Mouse (Mus musculus) lung, postnatal 36 days (tissue): ENCODE measurements around the gene Rbm19.

Source experiments
- DNase-seq: peaks from one replicate; pipeline ENCODE4 v3.0.0; 2022; ENCODE audit warnings: mixed read lengths

Gene Rbm19

DNA sequence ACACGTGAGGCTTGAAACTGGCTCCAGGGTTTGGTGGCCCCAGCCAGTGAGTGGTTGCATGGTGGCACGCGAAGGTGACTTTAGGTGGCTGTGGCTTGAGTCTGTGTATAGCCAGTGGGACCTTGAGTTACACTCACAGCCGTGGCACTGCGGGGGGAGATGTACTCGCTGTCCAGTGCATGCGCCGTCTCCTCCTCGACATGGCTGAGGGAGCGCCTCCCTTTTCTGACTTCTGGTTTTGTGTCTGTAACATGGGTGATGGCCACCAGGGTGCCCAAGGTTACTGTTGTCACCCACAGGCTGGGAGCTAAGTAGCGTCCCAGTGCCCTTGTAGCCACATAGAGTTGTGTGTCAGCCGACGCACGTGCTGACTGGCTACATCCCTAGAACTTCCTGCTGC lies 19.1 kb downstream of the Rbm19 start:
- no peak for DNase-seq

DNA sequence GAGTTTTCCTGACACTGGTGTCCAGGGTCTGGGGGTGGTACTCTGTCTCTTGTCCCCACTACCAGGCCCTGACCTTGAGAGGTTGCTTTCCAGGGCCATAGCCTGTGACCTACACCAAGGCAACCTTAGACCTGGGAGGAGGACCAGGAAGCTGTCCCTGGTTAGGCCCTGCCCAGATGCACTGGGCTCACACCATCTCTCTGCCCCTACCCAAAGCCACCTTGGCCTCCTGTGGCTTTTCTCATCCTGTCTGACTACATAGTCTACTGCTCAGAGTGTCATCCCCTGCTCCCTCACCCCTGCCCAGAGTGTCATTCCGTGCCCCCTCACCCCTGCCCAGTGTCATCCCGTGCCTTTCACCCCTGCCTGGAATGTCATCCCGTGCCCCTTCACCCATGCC lies 19.6 kb downstream of the Rbm19 start:
- no peak for DNase-seq

DNA sequence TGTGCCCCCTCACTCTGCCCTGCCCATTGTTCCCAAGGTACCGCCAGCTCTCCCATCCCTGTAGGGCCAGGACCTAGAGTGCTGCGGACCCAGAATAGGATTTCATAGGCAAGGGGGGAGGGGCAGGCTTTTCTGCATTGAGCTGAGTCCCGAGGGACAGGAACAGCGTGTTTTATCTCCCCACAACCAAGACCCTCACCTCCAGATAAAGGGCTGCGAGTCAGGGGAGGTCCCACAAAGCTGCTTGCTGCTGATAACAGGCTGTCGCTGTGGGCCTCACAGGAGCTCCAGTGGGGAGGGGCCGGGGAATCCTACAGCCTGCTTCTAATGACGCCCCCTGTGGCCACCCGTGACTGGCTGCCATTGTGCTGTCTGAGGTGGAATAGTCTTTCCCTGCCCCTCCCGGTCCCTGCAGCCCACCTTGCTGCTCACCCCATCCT lies 20.0 kb downstream of the Rbm19 start:
- DNase-seq = no peak

DNA sequence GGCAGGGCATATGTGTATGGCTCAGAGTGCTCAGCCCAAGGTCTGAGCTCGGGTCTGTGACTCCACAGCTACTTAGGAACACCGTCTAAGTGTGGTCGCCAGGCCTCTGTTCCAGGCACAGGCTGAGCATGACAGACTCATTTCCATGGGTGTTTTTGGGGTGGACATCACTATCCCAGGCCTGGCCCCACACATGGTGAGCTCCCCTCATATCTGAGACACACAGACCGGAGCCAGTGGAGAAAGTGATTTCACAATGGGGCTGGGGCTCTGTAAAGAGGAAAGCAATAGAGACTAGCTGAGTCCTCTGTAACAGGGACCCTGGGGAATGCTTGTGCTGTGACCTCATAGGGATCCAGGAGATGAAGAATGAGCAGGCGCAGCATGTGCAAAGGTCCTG lies 20.8 kb downstream of the Rbm19 start:
- DNase-seq = no peak

DNA sequence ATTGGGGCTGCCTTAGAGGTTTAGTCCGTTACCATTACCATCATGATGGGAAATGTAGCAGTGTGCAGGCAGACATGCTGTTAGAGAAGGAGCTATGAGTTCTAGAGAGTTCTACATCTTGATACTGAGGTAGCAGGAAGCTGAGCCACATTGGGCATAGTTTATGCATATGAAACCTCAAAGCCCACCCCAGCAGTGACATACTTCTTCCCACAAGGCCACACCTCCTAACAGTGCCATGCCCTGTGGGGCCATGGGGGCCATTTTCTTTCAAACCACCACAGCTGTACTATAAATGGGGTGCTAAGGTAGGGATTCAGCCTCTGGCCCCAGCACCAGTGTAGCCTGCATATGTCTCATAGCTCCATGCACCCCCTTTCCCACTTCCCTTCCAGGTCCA lies 21.6 kb downstream of the Rbm19 start:
- DNase-seq = no peak

DNA sequence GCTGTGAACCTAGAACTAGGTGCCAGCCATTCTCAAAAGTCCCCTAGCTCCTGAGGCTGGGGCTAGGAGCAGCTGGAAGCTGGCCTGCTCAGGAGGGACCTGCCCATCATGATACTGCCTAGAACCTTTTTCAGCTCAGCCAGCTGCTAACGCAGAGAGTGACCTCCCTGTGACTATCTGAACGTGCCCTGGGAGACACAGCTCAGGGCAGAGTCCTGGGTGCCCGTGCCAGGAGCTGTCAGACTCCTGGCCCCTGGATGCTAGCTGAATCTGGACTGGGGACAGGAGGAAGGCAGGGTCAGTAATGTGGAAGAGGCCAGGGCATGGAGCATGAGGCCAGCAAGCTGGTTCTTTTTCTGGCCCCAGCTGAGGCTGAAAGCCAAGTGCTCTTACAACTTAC lies 22.1 kb downstream of the Rbm19 start:
- no peak for DNase-seq

DNA sequence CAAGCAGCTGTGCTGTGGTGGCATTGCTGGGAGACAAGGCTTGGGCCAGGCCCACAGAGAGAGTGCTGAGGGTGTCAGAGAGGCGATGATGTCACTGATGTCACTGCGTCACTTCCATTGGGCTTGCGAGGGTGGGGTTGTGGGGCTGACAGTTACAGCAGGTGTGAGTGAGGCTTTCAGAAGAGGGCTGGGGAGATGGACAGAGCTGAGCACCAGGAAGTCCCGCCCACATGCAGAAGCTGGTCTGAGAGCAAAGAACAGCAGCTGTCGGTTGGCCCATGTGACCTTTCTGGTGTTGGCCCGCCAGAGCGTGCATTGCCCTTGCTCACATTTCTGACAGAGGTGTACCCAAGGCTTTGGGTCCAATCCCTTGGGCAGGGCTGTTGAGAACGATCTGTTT lies 23.0 kb downstream of the Rbm19 start:
- DNase-seq = peak; percentile 21

DNA sequence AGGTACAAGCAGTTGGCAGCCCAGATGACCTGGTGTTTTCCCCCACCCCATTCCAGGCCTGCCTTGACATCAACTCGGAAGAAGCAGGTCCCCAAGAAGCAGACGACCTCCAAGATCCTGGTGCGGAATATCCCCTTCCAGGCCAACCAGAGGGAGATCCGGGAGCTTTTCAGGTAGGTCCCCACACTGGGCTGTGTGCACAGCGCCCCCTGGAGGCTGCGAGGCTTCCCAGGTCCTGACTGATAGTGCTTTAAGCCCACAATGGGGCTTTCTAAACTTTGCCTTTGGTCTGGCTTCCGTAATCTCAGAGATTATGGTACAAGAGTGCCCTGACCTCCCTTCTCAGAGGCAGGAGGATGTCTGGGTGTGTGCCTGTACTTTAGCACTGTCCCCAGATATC lies 27.7 kb downstream of the Rbm19 start:
- DNase-seq = no peak

DNA sequence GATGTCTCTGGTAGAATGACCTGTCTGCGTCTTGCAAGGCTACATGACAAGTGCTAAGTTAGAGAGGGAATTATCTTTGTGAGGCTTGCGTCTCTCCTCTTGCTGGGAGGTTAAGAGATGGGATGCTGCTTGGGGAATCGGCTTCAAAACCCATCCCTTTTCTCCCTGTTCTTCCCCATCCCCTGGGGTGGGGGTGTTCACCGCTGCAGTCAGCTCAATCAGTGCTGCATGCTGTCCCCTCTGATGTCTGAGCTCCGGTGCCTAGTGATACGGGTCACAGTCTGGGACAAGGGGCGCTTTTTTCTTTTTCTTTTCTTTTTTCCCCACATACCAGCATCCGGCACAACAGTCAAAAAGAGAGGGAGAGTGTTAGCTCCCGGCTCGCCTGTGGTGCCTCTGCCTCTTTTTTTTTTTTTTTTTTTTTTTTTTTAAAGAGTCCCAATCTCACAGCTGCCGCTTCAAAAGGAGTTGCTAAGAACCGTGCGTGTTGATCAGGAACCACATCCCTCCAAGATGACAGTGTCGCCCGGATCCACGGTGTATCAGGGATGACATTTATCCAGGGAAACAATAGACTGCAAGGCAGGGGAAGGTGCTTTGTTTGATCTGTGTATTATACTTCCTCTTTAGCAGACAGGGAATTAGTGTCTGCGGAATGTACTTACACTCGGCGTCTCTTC lies 29.2 kb downstream of the Rbm19 start:
- DNase-seq = no peak

DNA sequence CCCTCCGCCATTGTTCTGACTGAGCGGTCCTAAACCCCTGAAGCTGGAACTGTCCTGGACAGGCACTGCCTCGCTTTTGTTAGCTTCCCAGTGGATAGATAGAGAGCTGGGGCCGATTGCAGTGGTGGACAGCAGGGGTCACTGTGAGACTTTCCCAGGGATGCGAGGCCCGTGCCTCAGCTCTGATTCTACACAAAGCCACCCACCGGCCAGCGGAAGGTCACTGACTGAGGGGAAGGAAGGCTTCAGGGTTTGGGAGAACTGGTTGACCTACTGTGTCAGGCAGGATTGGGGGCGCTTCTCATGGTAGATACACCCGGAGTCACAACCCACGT lies 29.8 kb downstream of the Rbm19 start:
- no peak for DNase-seq

DNA sequence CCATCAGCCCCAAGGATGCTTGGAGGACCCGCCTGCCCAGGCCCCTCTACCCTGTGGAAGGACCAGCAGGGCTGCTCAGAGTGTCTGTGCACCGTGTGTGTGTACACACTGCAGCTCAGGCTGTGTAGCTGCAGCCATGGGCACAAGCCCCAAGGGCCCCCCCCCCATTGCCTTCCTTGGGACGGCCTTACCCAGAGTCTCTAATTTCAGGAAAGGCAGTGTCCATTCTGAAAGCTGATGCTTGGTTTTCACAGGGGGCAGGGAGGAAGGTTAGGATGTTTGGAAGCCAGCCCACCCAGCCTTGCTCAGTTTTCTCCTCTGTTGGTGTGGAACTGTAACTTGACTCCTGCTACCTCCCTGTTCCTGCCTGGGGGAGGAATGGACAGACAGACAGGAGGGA lies 30.6 kb downstream of the Rbm19 start:
- no peak for DNase-seq

DNA sequence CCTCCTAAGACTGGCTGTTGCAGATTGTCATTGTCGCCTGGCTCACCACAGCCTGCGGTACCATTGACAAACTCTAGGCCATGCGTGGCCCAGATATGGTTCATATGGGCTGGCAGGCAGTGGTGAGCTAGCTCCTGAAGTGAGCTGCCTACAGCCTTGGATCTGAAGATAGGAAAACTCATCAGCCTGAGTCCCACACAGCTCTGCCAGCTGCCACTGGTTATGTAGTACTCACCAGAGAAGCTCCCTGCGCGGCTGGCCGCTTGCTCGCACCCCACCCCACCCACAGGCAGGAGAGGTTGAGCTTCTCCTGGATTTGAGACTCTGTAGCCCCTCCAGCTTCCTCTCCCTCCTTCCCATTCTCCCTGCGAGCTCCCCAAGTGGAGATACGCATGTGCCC lies 32.0 kb downstream of the Rbm19 start:
- no peak for DNase-seq

DNA sequence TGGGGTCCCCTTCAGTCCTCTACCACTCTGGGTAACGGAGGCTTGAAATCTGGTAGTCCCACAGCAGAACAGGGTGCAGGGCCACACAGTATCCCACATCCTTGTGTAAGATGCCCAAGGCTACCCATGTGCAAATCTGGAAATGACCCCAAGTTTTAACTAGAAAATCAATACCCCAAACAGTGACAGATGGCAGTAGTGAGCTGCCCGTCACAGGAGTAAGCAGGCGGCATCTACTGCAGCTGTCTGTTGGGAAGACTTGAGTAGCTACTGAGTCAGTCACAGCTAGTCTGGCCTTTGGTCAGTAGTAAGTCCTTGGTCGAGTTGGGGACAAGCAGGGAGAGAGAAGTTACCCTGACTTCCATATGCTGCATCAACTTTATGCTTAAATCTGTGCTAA lies 34.9 kb downstream of the Rbm19 start:
- no peak for DNase-seq

DNA sequence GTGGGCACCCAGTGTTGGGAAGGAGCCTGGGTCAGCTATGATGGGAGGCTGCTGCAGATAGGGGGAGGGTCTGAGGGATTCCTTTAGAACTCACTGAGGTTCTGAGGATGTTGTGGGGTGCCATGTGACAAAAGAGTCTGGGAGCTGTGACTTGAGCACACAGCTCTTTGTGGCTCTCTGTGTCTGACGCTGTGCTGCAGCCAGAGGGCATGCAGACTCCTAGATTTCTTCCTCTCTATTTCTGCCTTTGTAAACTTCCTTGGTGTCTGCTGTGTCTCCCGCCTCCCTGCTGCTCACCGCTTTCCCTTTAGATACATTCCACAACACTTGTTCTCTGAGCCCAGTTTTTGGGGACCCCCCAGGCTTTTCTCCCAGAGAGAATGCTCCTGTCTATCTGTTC lies 36.9 kb downstream of the Rbm19 start:
- no peak for DNase-seq

DNA sequence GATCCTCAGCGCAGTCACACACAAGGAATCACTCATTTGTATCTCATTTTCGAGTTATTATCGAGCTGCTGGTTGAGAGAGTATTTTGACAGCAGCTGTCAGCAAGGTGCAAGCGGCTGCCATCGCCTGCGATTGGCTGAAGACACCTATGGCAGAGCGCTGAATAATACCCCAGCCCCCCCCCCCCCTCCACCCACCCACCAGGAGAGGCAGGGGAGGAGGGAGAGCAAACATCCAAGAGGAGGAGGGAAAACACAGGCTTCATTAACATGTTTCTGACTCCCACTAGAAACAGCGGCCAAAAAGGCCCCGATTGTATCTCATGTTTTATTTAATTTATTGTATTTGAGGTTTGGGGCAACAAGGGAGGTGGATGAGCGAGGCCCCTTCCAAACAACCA lies 39.4 kb downstream of the Rbm19 start:
- DNase-seq = no peak

DNA sequence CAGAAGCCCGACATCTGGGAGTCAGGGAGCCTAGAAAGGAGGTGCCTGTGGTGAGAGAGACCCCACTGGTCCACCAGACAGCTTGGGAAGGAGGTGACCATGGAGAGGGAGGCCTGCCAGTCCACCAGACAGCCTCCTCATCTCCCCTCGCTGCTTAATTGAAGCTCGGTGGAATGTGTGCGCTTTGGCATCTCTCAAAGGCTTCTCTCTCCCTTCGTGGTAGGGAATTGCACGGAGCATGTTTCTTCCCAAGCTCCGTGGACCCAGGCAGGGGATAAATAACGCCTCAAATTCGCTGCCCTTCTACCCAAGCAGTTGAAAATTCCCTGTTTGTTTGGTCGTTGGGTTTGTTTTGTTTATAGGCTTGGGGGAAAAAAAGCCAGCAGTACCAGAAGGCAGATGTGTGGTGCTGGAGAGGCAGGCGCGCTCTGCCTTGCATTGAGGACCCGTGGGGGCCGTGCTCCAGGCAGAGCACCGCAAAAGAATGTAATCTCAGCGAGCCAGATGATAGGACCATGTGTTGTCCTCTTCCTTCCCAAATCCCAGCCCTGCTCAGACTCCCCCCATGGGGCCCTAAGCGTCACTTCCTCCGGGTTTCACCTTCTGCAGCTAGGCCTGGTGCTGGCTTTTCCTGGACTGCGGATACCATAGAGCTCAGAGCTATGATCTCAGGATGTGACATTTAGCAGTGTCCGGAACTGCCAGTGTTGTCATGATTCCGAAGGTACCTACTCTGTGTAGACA lies 40.1 kb downstream of the Rbm19 start:
- no peak for DNase-seq

DNA sequence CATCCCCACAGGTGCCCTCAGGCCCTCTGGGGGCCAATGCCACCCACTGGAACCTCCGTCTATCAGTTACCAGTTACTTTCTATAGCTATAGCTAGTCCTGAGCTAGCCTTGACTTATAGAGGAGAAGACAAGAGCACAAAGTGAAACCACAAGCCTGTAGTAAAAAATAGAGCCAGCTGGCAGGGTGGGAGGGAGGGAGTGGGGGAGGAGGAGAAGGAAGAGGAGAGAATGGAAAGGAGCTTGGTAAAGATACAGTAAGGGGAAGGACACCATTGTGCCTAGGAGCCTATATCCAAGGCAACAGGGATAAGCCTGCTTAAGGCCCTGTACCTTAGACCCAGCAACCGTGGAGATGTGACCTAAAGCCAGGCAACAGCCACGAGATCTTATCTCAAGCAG lies 40.9 kb downstream of the Rbm19 start:
- no peak for DNase-seq

DNA sequence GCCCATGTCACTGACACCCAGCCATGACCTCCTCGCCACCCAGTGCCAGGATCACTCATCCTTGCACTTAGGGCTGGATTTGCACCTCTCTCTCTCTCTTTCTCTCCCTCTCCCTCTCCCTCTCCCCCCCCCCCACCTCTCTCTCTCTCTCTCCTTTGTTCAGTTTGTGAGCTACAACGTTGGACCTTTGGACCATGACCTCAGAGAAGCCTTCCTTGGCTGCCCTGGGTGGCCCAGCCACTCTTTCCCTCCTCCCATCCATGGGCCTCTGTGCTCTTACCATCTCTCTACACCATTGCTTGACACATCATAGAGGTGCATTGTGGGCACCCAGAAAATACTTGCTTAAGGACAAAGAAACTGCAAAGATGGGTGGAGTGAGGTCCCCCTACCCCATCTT lies 42.2 kb downstream of the Rbm19 start:
- DNase-seq = no peak

DNA sequence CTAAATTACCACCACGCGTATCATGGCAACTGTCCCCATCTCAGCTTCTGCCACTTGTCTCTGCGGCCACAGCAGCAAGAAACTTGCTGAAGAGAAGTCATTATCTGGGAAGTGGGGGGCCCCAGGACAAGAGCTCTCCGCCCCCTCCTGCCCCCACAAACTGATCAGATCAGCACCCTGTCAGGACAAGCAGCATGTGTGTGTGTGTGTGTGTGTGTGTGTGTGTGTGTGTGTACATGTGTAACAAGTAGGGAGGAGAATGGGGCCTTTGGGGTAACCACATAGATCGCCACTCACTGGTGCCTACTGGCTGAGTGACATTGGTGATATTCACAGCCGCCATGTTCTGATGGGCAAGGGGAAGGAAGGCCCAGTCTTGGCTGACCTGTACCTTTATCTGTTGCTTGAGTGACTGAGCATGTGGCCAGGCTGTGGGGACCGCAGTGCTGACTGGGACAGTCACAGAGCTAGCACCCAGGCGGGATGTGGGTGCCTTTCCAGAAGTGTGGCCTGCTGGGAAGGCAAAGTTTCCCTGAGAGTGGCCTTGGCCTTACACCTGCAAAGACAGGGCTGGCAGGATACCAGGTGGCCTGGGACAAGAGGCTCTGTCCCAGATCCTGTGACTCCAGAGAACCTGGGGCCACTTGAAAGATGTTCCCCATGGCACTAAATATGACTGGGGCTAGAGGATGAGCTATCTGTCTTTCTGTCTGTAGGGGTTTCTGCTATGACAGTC lies 44.8 kb downstream of the Rbm19 start:
- DNase-seq = no peak

DNA sequence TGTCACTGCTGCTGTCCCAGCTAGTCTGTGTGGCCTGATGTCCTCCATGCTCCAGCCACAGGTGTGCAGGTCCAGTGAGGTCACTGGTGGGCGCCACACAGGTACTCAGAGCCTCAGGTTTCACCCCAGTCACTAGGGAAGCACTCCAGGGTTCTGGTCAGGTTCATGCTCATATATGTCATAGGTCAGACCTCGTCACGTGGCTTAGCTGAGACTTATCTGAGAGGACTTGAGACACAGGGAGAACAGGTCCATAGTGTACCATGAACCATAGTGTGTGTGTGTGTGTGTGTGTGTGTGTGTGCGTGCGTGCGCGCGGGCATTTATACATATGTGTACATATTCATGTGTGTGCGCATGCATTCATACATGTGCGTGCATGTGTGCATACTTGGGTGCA lies 46.4 kb downstream of the Rbm19 start:
- DNase-seq = no peak

DNA sequence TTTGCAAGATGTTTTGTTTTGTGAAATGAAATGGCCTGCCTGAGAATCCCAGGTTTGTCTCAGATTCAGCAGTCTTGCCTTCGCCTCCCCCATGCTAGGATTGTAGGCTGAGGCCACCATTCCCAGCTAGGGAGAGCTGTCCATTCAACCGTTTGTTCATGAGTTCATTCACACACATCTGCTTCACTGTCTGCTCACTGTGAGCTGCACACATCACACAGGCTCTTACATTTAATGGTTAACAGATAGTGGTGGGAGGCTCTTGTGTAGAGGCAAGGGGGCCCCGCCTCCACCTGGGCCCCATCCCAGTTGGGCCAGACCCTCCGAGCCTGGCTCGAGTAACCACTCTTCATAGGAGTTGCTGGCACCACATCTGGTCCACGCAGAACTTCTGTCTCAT lies 47.2 kb downstream of the Rbm19 start:
- DNase-seq = no peak

DNA sequence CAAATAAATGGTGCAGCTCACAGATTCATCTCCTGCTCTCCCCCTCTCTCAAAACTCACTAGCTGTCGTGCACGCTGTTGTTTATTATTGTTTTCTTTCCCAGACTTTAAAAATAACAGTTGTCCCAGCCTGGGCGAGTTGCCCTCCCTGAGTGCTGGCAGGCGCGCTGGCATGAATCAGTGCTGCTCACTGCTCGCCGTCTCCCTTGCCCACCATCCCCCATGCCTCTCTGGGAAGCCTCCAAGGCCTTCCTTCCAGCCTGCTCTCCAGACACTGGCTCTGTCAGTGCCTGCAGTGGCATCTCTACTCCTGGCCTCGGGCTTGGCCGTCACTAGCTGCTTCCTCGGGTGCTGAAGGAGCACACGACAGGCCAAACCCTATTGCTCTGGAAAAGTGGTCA lies 48.2 kb downstream of the Rbm19 start:
- DNase-seq = no peak

DNA sequence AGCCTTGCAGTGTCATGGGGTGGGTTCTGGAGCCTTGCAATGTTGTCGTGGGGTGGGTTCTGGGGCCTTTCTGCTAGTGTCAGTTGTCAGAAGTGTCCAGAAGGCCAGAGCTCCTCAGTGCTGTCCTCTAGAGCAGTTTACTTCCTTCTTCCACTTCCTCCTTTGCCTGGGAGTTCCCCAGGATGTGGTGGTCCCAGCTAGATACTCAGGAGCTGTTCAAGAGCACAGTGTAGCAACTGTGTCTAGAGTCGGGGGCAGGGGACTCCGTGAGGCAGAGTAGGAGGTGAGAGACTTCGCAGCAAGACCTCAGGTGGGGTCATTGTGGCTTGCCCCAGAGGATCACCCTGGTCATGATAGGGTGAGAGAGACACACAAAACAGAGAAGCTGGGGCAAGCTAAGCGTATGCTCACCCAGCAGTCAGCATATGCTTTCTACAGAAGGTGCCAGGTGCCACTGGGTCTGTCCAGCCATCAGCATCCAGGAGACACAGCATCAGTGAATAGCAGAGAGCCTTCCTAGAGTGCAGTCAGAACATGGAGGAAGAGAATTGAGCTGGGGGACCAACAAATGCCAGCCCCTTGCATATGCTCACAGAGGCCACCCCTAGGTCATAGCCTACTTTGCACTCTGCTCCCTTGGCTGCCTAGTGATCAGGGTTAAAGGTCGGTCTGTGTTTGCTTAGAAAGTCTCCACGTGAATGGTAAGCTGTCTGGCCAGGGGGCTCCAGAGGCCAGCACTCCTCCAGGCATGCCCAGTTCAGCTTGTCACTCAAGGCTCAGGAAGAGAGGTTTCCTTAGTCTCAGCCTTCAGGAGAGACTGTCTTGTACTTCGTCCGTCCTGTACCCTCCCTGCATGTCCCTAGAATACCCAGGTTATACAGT lies 49.0 kb downstream of the Rbm19 start:
- DNase-seq = peak; percentile 16
